Mouse (Mus musculus) brain, embryonic 14.5 days (tissue): ENCODE data around the gene Uqcr11.

ENCODE experiments used
- CTCF ChIP-seq: fragments of 200-500 bp; IDR thresholded peaks from 2 replicates; pipeline ENCODE4 v1.5.1; 2012; ENCODE audit warnings: inconsistent platforms, mild to moderate bottlenecking, moderate library complexity, borderline replicate concordance; ENCODE audit not compliant: insufficient read depth, insufficient read length; ENCODE audit errors: extremely low read depth
- POLR2A ChIP-seq: fragments of 200-500 bp; IDR thresholded peaks from 2 replicates; pipeline ENCODE4 v1.6.1; 2012; ENCODE audit warnings: mild to moderate bottlenecking, inconsistent platforms, borderline replicate concordance; ENCODE audit not compliant: poor library complexity, insufficient read depth, insufficient read length, severe bottlenecking; ENCODE audit errors: extremely low read depth

GRCm38 (mm10) chr10:80376160-80376559 lies 30.5 kb downstream of the Uqcr11 start:
- TF ChIP-seq CTCF, result peak; percentile 99
- TF ChIP-seq POLR2A, result no peak
